Mouse (Mus musculus) forebrain, embryonic 10.5 days (tissue): ENCODE measurements around the gene Erp29. TPM values are rescaled to one million over a fixed set of nuclear protein-coding genes. Genes with fewer than 3 reads are reported as not detected.
"Not testable (repeated sequence)": the region's sequence is repeated elsewhere in the genome, so short reads cannot be mapped to it uniquely, and the experiment has no call there.

Experiments used
- DNase-seq: peaks from one replicate; pipeline ENCODE4 v3.0.0-alpha.2; 2017; ENCODE audit warnings: low spot score; ENCODE audit errors: extremely low spot score
- H3K27ac ChIP-seq: fragments of 300-500 bp; sonication (generic); 2 replicates; pipeline ENCODE4 v1.5.1; 2016; ENCODE audit warnings: mild to moderate bottlenecking
- H3K27me3 ChIP-seq: fragments of 300-500 bp; sonication (generic); 2 replicates; pipeline ENCODE4 v1.6.1; 2016; ENCODE audit warnings: mild to moderate bottlenecking; ENCODE audit not compliant: poor library complexity, severe bottlenecking
- H3K36me3 ChIP-seq: fragments of 300-500 bp; sonication (generic); replicated peaks from 2 replicates; pipeline ENCODE4 v1.6.1; 2016; ENCODE audit warnings: mild to moderate bottlenecking, moderate library complexity
- H3K4me1 ChIP-seq: fragments of 300-500 bp; sonication (generic); 2 replicates; pipeline ENCODE4 v1.6.1; 2016
- H3K4me3 ChIP-seq: fragments of 300-500 bp; sonication (generic); 2 replicates; pipeline ENCODE4 v1.5.1; 2016; ENCODE audit warnings: mild to moderate bottlenecking, moderate library complexity
- H3K9me3 ChIP-seq: fragments of 300-500 bp; sonication (generic); 2 replicates; pipeline ENCODE4 v1.6.1; 2016; ENCODE audit warnings: mild to moderate bottlenecking, moderate library complexity
- WGBS: fragments of 180-500 bp; shearing (Covaris S2); methylation state at CpG from one replicate; pipeline ENCODE4 v1.1.7; 2016; 5-methylcytosine and 5-hydroxymethylcytosine counted together
- polyA plus RNA-seq: library from polyadenylated mRNA; unstranded; fragments of >200 nt; fragmentation: Nextera tagmentation; extraction: Ambion mirVana; gene quantifications from 2 replicates; pipeline ENCODE4 v1.2.1, GENCODE M21; 2016

Gene Erp29
- 131 and 140 TPM in 2 replicates for polyA plus RNA-seq

- Histone ChIP-seq H3K4me3 (peak within 1 kb of the TSS; percentile 92), H3K27ac (peak within 1 kb of the TSS; percentile 93), H3K36me3 (peaks cover 30% of the 10 kb centered on the region), H3K9me3 (no peaks in the 10 kb centered on the region), H3K27me3 (no peaks in the 10 kb centered on the region), H3K4me1 (peaks cover 37% of the 10 kb centered on the region)
- DNase-seq: peak; percentile 96
- under 1% methylated on average over 91 of the region's 97 CpGs for WGBS
Measured at GRCm38 (mm10) chr5:121452026-121452869, at the start of gene Erp29. Erp29 (minus strand) TSS chr5:121452506.

- 83% methylated on average over 11 of the region's 17 CpGs for WGBS
- not testable (repeated sequence) for DNase-seq, H3K4me3 ChIP-seq, H3K36me3 ChIP-seq, H3K4me1 ChIP-seq, H3K27me3 ChIP-seq, H3K9me3 ChIP-seq, H3K27ac ChIP-seq
Measured at GRCm38 (mm10) chr5:121501424-121501996, 49.2 kb upstream of the Erp29 start.

- no peak overlapping the region for H3K4me3 ChIP-seq
- no peaks in the 10 kb centered on the region for H3K36me3 ChIP-seq
- no peaks in the 10 kb centered on the region for H3K27me3 ChIP-seq
- H3K9me3 ChIP-seq: no peaks in the 10 kb centered on the region
- WGBS: 83% methylated on average over 7 of the region's 7 CpGs
- no peak for DNase-seq
- no peaks in the 10 kb centered on the region for H3K4me1 ChIP-seq
- no peak overlapping the region for H3K27ac ChIP-seq
Measured at GRCm38 (mm10) chr5:121500719-121501118, 48.4 kb upstream of the Erp29 start.

GRCm38 (mm10) chr5:121493305-121493704 lies 41.0 kb upstream of the Erp29 start:
- H3K4me1 ChIP-seq: no peaks in the 10 kb centered on the region
- no peak overlapping the region for H3K4me3 ChIP-seq
- DNase-seq: no peak
- H3K27ac ChIP-seq: no peak overlapping the region
- H3K9me3 ChIP-seq: no peaks in the 10 kb centered on the region
- no peaks in the 10 kb centered on the region for H3K27me3 ChIP-seq
- no peaks in the 10 kb centered on the region for H3K36me3 ChIP-seq
- WGBS: 84% methylated on average over 8 of the region's 8 CpGs

- H3K4me1 ChIP-seq: no peaks in the 10 kb centered on the region
- H3K4me3 ChIP-seq: no peak overlapping the region
- H3K27ac ChIP-seq: no peak overlapping the region
- H3K27me3 ChIP-seq: no peaks in the 10 kb centered on the region
- WGBS: 87% methylated on average over 5 of the region's 5 CpGs
- no peaks in the 10 kb centered on the region for H3K36me3 ChIP-seq
- DNase-seq: no peak
- no peaks in the 10 kb centered on the region for H3K9me3 ChIP-seq
Measured at GRCm38 (mm10) chr5:121484801-121485200, 32.5 kb upstream of the Erp29 start.

GRCm38 (mm10) chr5:121477680-121478079 lies 25.4 kb upstream of the Erp29 start:
- Histone ChIP-seq H3K27me3 (no peaks in the 10 kb centered on the region), H3K36me3 (no peaks in the 10 kb centered on the region), H3K9me3 (no peaks in the 10 kb centered on the region), H3K4me1 (peaks cover 6% of the 10 kb centered on the region), H3K4me3 (no peak overlapping the region), H3K27ac (no peak overlapping the region)
- 41% methylated on average over 3 of the region's 3 CpGs for WGBS
- no peak for DNase-seq

GRCm38 (mm10) chr5:121476040-121476439 lies 23.7 kb upstream of the Erp29 start:
- DNase-seq: no peak
- Histone ChIP-seq H3K9me3 (no peaks in the 10 kb centered on the region), H3K4me3 (no peak overlapping the region), H3K27me3 (no peaks in the 10 kb centered on the region), H3K4me1 (peaks cover 6% of the 10 kb centered on the region), H3K27ac (no peak overlapping the region), H3K36me3 (no peaks in the 10 kb centered on the region)
- 89% methylated on average over 1 of the region's 1 CpGs for WGBS

GRCm38 (mm10) chr5:121474610-121475009 lies 22.3 kb upstream of the Erp29 start:
- Histone ChIP-seq H3K36me3 (no peaks in the 10 kb centered on the region), H3K4me1 (peaks cover 9% of the 10 kb centered on the region), H3K9me3 (no peaks in the 10 kb centered on the region), H3K27me3 (no peaks in the 10 kb centered on the region), H3K27ac (no peak overlapping the region), H3K4me3 (no peak overlapping the region)
- 68% methylated on average over 7 of the region's 7 CpGs for WGBS
- DNase-seq: no peak

GRCm38 (mm10) chr5:121472411-121472810 lies 20.1 kb upstream of the Erp29 start:
- 93% methylated on average over 2 of the region's 2 CpGs for WGBS
- Histone ChIP-seq H3K9me3 (no peaks in the 10 kb centered on the region), H3K4me3 (no peak overlapping the region), H3K4me1 (peaks cover 9% of the 10 kb centered on the region), H3K27ac (no peak overlapping the region), H3K36me3 (no peaks in the 10 kb centered on the region), H3K27me3 (no peaks in the 10 kb centered on the region)
- no peak for DNase-seq

GRCm38 (mm10) chr5:121469566-121469965 lies 17.3 kb upstream of the Erp29 start:
- 70% methylated on average over 3 of the region's 3 CpGs for WGBS
- no peaks in the 10 kb centered on the region for H3K27me3 ChIP-seq
- H3K4me1 ChIP-seq: peaks cover 7% of the 10 kb centered on the region
- H3K36me3 ChIP-seq: no peaks in the 10 kb centered on the region
- H3K9me3 ChIP-seq: no peaks in the 10 kb centered on the region
- DNase-seq: no peak
- no peak overlapping the region for H3K4me3 ChIP-seq
- H3K27ac ChIP-seq: no peak overlapping the region

- WGBS: 80% methylated on average over 5 of the region's 5 CpGs
- Histone ChIP-seq H3K4me1 (0 out of 2 replicates have a peak, but pooled peaks cover 5% of the 10 kb centered on the region), H3K9me3 (no peaks in the 10 kb centered on the region), H3K4me3 (no peak overlapping the region), H3K27me3 (no peaks in the 10 kb centered on the region), H3K36me3 (no peaks in the 10 kb centered on the region), H3K27ac (no peak overlapping the region)
- no peak for DNase-seq
Measured at GRCm38 (mm10) chr5:121463601-121464250, 11.4 kb upstream of the Erp29 start.

GRCm38 (mm10) chr5:121462967-121463366 lies 10.7 kb upstream of the Erp29 start:
- H3K27ac ChIP-seq: no peak overlapping the region
- no peaks in the 10 kb centered on the region for H3K27me3 ChIP-seq
- H3K4me3 ChIP-seq: no peak overlapping the region
- H3K36me3 ChIP-seq: no peaks in the 10 kb centered on the region
- H3K9me3 ChIP-seq: no peaks in the 10 kb centered on the region
- H3K4me1 ChIP-seq: 0 out of 2 replicates have a peak, but pooled peaks cover 5% of the 10 kb centered on the region
- no peak for DNase-seq
- WGBS: 69% methylated on average over 5 of the region's 5 CpGs

GRCm38 (mm10) chr5:121462171-121462502 lies 9.8 kb upstream of the Erp29 start:
- WGBS: 53% methylated on average over 1 of the region's 1 CpGs
- Histone ChIP-seq H3K4me1 (0 out of 2 replicates have a peak, but pooled peaks cover 5% of the 10 kb centered on the region), H3K4me3 (no peak overlapping the region), H3K27me3 (no peaks in the 10 kb centered on the region), H3K27ac (no peak overlapping the region), H3K9me3 (no peaks in the 10 kb centered on the region), H3K36me3 (no peaks in the 10 kb centered on the region)
- no peak for DNase-seq
